Mouse (Mus musculus) right cerebral cortex, adult 18-20 months (tissue): ENCODE results near the gene Serpina5.
A peak's percentile ranks its signal among the peaks of the same experiment; 100 is the strongest.
"Not testable (repeated sequence)": the region's sequence is repeated elsewhere in the genome, so short reads cannot be mapped to it uniquely, and the experiment has no call there.

Experiments used
- DNase-seq: peaks from one replicate; pipeline ENCODE4 v3.0.0; 2022; ENCODE audit warnings: mixed read lengths

Serpina5 gene

GRCm38 (mm10) chr12:104100768-104101167 lies at the start of gene Serpina5:
Gene Serpina5, plus strand, starts transcription at chr12:104101113.
- DNase-seq = no peak

GRCm38 (mm10) chr12:104053995-104054394 lies 46.9 kb upstream of the Serpina5 start:
- no peak for DNase-seq

- no peak for DNase-seq
Observed at GRCm38 (mm10) chr12:104055755-104056154, 45.2 kb upstream of the Serpina5 start.

- peak; percentile 88 for DNase-seq
Observed at GRCm38 (mm10) chr12:104057050-104057449, 43.9 kb upstream of the Serpina5 start.

DNA sequence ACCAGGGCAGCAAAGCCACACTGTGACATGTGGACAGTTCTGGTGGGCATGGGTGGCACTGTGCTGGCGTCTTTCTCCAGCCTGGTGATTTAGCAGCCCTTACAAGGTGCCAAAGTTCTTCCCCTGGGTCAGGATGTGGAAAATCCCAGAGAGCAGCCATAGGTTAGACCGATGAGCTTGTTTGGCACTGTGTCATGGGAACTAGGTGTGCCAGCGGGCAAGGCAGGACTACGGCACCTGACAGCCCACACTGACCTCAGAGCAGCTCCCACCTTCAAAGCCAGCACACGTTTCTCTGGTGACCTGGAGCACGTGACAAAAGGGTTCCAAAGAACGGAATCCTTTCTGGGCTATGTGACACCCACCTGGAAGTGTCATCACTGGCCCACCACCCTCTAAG lies 43.4 kb upstream of the Serpina5 start:
- no peak for DNase-seq

- no peak for DNase-seq
Observed at GRCm38 (mm10) chr12:104060126-104060525, 40.8 kb upstream of the Serpina5 start.

- DNase-seq = no peak
Observed at GRCm38 (mm10) chr12:104061862-104062261, 39.1 kb upstream of the Serpina5 start.

- DNase-seq = no peak
Observed at GRCm38 (mm10) chr12:104064532-104064931, 36.4 kb upstream of the Serpina5 start.

DNA sequence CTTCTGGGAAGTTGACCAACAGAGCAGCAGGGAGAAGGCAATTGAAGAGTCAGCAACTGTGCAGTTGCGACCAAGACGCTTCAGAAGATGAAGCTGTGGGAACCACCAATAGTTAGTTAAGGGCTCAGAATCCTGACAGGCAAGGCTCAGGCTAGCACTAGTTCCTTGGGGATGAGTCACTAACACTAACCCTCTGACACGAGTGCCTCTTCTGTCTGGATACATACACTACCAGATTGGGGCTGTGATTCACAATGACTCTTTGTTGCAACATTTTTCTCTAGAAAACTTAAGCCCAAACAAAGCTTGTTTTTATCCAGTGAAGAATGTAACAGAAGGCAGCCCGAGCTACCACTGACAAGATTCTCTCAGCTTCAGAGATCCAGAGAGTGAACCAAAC lies 35.9 kb upstream of the Serpina5 start:
- DNase-seq = no peak

DNA sequence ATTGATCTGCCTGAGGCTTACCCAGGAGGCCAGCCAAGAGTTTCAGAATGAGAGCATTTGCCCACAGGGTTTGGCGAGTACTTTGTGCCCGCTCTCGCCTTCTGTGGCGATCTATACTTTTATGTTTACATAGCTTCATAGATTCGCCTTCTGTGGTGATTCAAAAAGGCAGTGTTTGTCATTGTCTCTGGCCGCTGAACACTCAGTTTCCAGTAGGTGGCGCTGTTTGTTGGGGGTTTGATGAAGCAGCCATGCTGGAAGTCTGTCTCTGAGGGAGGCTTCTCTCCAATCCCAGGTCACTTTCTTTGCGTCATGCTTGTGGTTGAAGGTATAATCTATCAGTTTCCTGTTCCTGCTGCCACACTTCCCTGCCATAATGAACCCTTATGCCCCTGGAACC lies 34.7 kb upstream of the Serpina5 start:
- no peak for DNase-seq

GRCm38 (mm10) chr12:104067549-104067948 lies 33.4 kb upstream of the Serpina5 start:
- DNase-seq = peak; percentile 73

DNA sequence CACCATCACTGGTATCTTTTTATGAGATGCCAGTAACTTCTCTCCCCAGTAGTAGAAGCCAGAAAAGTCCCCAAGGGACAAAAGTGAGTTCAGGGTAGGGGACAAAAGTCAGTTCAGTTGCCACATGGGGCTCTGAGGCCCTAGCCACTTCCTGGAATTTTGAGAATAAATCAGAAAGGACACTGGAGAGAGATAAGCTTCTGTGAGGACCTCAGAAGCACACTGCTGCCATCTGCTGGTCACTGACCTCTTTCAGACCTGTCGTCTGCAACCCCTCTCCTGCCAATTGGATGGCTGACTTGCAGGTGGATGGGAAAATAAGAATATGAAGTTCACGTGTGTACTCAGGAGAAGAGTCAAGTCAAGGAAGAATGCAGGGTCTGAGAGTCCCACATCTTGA lies 31.3 kb upstream of the Serpina5 start:
- peak; percentile 78 for DNase-seq

DNA sequence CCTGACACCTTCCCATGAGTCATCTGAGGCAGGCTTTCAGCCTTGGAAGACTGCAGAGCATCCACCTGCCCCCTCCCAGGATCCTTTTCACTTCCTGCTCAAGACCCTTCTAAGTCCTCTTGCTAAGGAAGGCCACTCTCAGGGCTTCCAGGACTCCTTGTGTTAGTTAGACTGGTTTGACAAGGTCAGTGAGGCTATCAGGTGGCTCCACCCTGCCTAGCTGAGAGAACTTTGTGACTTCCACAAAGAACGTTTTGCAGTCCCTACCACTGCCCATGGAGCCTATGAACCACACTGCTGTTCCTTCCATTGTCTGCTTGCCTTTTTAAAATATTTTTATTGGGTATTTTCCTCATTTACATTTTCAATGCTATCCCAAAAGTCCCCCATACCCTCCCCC lies 29.2 kb upstream of the Serpina5 start:
- DNase-seq = no peak

DNA sequence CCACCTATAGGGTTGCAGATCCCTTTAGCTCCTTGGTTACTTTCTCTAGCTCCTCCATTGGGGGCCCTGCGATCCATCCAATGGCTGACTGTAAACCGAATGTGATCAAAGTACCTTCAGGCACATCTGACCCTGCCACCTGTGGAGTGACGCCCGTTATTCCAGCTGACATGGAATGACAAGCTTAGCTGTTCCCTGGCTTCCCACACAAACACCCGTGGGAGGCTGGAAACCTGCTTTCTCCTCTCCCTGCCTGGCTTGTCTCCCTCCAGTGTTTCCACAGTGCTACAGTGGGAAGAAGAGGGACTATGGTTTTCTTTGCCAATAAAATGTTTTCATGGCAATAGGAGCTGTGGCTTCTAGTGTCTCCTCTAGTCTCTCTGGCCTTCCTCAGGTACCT lies 28.6 kb upstream of the Serpina5 start:
- peak; percentile 60 for DNase-seq

DNA sequence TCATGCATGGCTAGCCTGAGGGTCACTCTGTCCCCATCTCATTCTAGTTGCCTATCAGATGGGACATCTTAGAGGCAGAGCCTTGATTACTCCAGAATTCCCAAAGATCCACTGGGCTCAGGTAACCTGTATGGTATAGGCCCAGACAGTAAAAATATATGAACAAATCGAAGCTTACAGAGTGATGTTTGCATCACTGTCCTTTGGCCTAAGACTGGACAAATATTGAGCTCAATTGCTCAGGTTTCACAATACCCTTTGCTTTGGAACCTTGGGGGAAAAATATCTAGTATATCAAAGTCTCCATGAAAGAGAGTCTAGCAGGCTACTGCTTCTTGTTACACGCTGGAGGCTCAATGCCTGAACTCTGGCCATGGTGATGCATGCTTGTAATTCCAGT lies 10.8 kb upstream of the Serpina5 start:
- no peak for DNase-seq

DNA sequence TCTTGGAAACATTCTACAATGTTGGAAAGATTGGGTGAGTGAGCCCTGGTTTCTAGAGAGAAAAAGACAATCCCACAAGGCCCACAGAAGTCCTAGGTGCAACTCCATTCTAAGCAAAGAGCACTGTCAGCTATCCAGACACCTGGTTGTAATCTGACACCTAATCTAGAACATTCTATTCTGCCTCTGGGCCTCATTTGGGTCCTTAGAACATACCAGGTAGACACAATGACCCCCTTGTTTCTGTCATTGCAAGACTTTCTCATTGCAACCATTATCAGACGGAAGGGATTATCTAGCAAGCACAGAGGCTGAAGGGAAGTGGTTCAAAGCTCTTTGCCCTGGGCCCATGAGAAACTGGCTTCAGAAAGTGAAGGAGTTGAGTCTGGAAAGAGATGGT lies 9.6 kb upstream of the Serpina5 start:
- no peak for DNase-seq

GRCm38 (mm10) chr12:104105847-104106246 lies 4.9 kb downstream of the Serpina5 start:
- no peak for DNase-seq

GRCm38 (mm10) chr12:104106919-104107318 lies 6.0 kb downstream of the Serpina5 start:
- DNase-seq = no peak

DNA sequence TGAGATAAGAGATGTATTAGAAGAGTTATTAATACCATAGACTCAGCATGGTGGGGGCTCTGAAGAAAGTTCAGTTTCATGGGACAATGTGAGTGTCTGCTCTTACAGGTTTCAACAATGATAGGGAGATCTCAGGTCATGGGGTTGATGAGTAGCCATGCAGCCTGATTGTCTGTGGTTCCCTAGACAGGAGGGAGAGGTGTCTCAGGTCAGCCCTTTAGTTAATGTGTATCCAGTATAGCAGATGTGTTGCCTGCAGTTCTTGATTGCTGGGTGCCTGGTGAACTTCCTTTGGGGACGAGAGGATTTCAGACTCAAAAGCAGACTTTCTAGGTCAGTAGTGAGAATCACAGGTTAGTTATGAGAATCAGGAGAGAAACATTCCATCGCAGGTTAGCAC lies 7.6 kb downstream of the Serpina5 start:
- DNase-seq = no peak

DNA sequence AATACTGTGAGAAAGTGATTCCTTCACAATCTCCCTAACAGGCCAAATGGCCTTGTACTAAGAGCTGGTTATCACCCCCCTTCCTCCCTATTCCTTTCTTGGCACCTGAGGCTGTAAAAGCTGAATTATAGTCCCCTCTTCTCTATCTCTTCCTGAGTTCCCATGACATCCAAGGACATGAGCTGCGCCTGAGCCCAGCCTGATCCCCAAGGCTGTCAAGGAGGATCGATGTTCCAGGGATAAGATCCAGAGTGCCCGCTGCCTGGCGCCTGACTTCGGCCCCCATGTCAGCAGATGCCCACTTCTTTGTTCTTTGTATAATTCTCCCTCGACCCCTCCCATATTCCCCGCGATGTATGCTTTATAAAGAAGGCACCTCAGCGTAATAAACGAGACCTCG lies 11.4 kb downstream of the Serpina5 start, which contains the start of gene Serpina3a:
Gene Serpina3a (plus strand): TSS at position 392 of the 400 bp plus-strand sequence.
- not testable (repeated sequence) for DNase-seq

GRCm38 (mm10) chr12:104114921-104115579 lies 14.1 kb downstream of the Serpina5 start:
- no peak for DNase-seq

GRCm38 (mm10) chr12:104123097-104123496 lies 22.2 kb downstream of the Serpina5 start:
- no peak for DNase-seq

- DNase-seq = no peak
Observed at GRCm38 (mm10) chr12:104123996-104124395, 23.1 kb downstream of the Serpina5 start.

DNA sequence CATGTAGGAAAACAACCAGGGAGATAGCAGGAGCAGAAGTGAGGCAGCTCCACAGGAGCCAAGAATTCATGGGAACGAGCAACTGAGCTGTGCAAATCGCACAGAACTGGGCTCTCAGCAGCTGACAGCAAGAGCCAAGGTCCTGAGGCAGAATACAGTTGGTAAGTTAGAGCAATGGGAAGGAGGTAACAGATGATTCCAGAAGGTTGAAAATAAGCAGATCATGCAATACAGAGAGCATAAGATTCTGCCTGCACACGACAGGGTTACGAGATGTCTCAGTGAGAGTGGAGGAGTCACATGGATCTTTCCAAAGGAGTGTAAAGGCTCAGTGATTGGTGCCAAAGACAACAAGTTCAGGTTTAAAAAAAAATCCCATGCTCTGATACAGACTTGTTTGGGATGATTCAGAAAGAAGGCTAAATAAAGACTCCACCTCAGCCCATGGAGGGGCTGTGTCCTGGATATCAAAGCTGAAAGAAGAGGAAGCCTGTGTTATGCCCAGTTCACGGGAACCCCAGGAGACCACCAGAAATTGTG lies 24.2 kb downstream of the Serpina5 start:
- DNase-seq = no peak

DNA sequence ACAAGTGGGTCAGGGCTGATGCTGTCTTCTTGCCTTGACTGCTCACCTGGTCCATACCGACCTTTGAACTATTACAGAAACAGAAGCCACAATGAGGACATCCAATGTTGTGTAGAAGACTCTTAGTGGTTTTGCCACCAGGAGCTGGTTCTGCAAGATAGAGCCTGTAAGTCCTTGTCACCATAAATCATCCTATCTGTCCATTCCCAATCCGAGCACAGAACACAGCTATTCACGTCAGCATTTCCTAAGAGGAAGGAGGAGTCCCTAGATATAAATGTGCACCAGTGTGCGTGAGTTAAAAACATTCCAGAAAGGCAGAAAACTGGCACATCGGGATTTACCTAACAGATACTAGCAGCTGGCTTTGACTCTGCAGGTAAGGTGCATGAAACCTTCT lies 26.8 kb downstream of the Serpina5 start, which contains the start of gene Serpina3b:
Gene Serpina3b (plus strand): TSS at position 301 of the 400 bp plus-strand sequence.
- no peak for DNase-seq
